Mouse (Mus musculus) Muller cell, postnatal 12 days (primary cell): Measurements from ENCODE around the gene Gm27179.
"Not testable (repeated sequence)": the region's sequence is repeated elsewhere in the genome, so short reads cannot be mapped to it uniquely, and the experiment has no call there.

Source experiments
- DNase-seq: peaks from one replicate; pipeline ENCODE4 v3.0.0-alpha.2; 2015; ENCODE audit errors: inconsistent ontology term

The Gm27179 gene

GRCm38 (mm10) chr14:69473941-69474646 lies 38.3 kb downstream of the Gm27179 start:
- DNase-seq, result not testable (repeated sequence)

- DNase-seq, result not testable (repeated sequence)
Measured at GRCm38 (mm10) chr14:69473322-69473721, 39.0 kb downstream of the Gm27179 start.

- not testable (repeated sequence) for DNase-seq
Measured at GRCm38 (mm10) chr14:69470122-69470708, 42.1 kb downstream of the Gm27179 start.

GRCm38 (mm10) chr14:69467612-69468366 lies 44.6 kb downstream of the Gm27179 start:
- DNase-seq, result not testable (repeated sequence)

- not testable (repeated sequence) for DNase-seq
Measured at GRCm38 (mm10) chr14:69464465-69464864, 47.9 kb downstream of the Gm27179 start.
